Mouse (Mus musculus) lung, postnatal 0 days (tissue): Measurements from ENCODE around the gene Cldn18. TPM values are rescaled to one million over a fixed set of nuclear protein-coding genes. Genes with fewer than 3 reads are reported as not detected.
A peak's percentile ranks its signal among the peaks of the same experiment; 100 is the strongest.

Source experiments
- ATAC-seq: fragments of 200-750 bp; cut with Nextera tagmentation; 2 replicates; pipeline ENCODE4 v1.8.0; 2017; ENCODE audit warnings: moderate library complexity
- DNase-seq: peaks from one replicate; pipeline ENCODE4 v3.0.0-alpha.2; 2016; ENCODE audit warnings: low spot score
- H3K27ac ChIP-seq: fragments of 300-500 bp; sonication (generic); 2 replicates; pipeline ENCODE4 v1.5.1; 2014; ENCODE audit warnings: antibody characterized with exemption, mild to moderate bottlenecking, low read length, mixed read lengths
- H3K27me3 ChIP-seq: fragments of 300-500 bp; sonication (generic); replicated peaks from 2 replicates; pipeline ENCODE4 v1.6.1; 2014; ENCODE audit warnings: low read length, mixed read lengths; ENCODE audit not compliant: insufficient read depth
- H3K36me3 ChIP-seq: fragments of 300-500 bp; sonication (generic); 2 replicates; pipeline ENCODE4 v1.6.1; 2014; ENCODE audit warnings: low read length, mixed read lengths; ENCODE audit not compliant: insufficient read depth
- H3K4me1 ChIP-seq: fragments of 300-500 bp; sonication (generic); 2 replicates; pipeline ENCODE4 v1.6.1; 2014; ENCODE audit warnings: antibody characterized with exemption, low read depth, low read length, mixed read lengths; ENCODE audit not compliant: insufficient read depth
- H3K4me2 ChIP-seq: fragments of 300-500 bp; sonication (generic); replicated peaks from 2 replicates; pipeline ENCODE4 v1.6.1; 2014; ENCODE audit warnings: low read depth, mild to moderate bottlenecking, low read length, moderate library complexity, mixed read lengths
- H3K4me3 ChIP-seq: fragments of 300-500 bp; sonication (generic); 2 replicates; pipeline ENCODE4 v1.5.1; 2014; ENCODE audit warnings: low read depth, low read length
- H3K9ac ChIP-seq: fragments of 300-500 bp; sonication (generic); replicated peaks from 2 replicates; pipeline ENCODE4 v1.6.1; 2014; ENCODE audit warnings: low read depth, mild to moderate bottlenecking
- H3K9me3 ChIP-seq: fragments of 300-500 bp; sonication (generic); 2 replicates; pipeline ENCODE4 v1.6.1; 2016; ENCODE audit warnings: low read length, mixed read lengths
- CTCF ChIP-seq: IDR thresholded peaks from 2 replicates; pipeline ENCODE4 v1.5.1; 2016; ENCODE audit warnings: antibody characterized with exemption, mild to moderate bottlenecking
- EP300 ChIP-seq: IDR thresholded peaks from 2 replicates; pipeline ENCODE4 v1.6.1; 2016; ENCODE audit warnings: antibody characterized with exemption, mild to moderate bottlenecking, control low read depth
- WGBS: fragments of 180-500 bp; shearing (Covaris S2); extraction: QIAGEN DNeasy Blood & Tissue Kit; methylation state at CpG from one replicate; pipeline ENCODE4 v1.1.7; 2014; 5-methylcytosine and 5-hydroxymethylcytosine counted together
- polyA plus RNA-seq: library from polyadenylated mRNA; unstranded; fragments of >200 nt; fragmentation: Nextera tagmentation; extraction: Ambion mirVana; gene quantifications from 2 replicates; pipeline ENCODE4 v1.2.1, GENCODE M21; 2015

Gene Cldn18
- polyA plus RNA-seq, 1 experiment from 2014 or later = 1,066 TPM

DNA sequence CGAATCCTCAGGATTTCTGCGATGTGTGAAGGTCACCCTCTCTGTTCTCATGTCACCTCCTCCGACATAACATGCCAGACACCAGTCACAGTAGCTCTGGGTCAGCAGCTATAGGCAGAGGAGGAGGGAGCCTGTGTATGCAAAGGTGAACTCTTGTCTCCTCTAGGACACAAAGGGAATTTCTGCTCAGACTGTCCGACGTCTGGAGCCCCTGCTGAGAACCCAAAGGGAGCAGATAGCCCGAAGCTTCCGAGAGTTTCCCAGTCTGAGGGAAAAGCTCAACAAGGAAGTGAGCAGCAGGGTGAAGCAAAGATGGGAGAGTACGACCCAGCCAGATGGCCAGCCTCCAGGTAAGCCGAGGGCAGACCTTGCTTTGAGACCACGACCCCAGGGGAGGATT, 56.3 kb downstream of the Cldn18 start:
- Histone ChIP-seq H3K27me3 (no peaks in the 10 kb centered on the region), H3K4me1 (no peaks in the 10 kb centered on the region), H3K4me2 (no peak overlapping the region), H3K9me3 (no peaks in the 10 kb centered on the region), H3K4me3 (no peak overlapping the region), H3K9ac (no peak overlapping the region), H3K36me3 (no peaks in the 10 kb centered on the region), H3K27ac (no peak overlapping the region)
- 78% methylated on average over 10 of the region's 10 CpGs for WGBS
- no peak for ATAC-seq
- DNase-seq = no peak
- TF ChIP-seq EP300 (no peak), CTCF (no peak)

DNA sequence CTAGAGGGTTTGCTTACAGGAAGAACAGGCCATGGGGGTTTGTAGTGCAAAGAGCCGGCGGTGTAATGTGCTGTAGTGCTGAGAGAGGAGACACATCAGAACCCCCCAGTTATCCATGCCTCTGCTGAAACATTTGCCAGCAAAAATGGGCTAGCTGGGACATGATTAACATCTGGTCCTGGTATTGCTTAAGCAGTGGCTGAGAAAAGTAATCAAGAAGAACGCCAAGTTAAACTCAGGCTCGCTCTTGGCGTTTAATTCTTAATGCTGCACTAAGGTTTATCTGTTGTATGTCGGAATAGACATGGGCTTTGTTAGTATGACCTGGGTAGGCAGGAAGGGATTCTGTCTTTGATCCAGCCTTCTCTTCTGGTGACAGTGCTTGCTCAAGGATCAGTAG, 71.0 kb downstream of the Cldn18 start:
- H3K4me3 ChIP-seq = no peak overlapping the region
- TF ChIP-seq EP300 (no peak), CTCF (no peak)
- peaks cover 11% of the 10 kb centered on the region; the same call in 1 of the 2 replicates for H3K36me3 ChIP-seq
- no peaks in the 10 kb centered on the region for H3K4me1 ChIP-seq
- no peaks in the 10 kb centered on the region for H3K27me3 ChIP-seq
- no peak overlapping the region for H3K4me2 ChIP-seq
- WGBS = 72% methylated on average over 6 of the region's 6 CpGs
- DNase-seq (peak; percentile 57), ATAC-seq (peak; percentile 58)
- no peaks in the 10 kb centered on the region for H3K9me3 ChIP-seq
- H3K9ac ChIP-seq = no peak overlapping the region
- H3K27ac ChIP-seq = no peak overlapping the region

DNA sequence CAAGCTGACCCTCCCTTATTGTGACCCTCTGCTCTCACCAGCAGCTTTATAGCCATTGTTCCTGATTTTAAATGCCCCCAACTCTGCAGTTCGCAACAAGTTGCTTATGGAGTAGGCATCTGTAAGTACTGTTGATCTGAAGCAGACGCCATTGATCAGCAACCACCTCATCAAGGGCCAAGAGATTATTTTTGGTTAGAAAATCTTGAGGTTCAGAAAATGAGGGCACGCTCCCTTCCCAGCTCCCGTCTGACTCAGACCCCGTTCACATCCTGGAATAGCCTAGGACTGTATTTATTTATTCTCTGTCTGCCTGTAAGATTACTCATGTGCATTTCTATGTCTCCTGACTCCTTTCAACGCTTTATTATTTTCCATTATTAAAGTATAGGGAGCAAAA, 71.7 kb downstream of the Cldn18 start:
- H3K27ac ChIP-seq = no peak overlapping the region
- H3K4me2 ChIP-seq = no peak overlapping the region
- peak; percentile 65 for ATAC-seq
- WGBS = 54% methylated on average over 6 of the region's 6 CpGs
- no peaks in the 10 kb centered on the region for H3K4me1 ChIP-seq
- DNase-seq = peak; percentile 67
- peaks cover 6% of the 10 kb centered on the region; the same call in 1 of the 2 replicates for H3K36me3 ChIP-seq
- no peak overlapping the region for H3K9ac ChIP-seq
- no peak for TF ChIP-seq CTCF
- TF ChIP-seq EP300 = no peak
- H3K4me3 ChIP-seq = no peak overlapping the region
- H3K9me3 ChIP-seq = no peaks in the 10 kb centered on the region
- no peaks in the 10 kb centered on the region for H3K27me3 ChIP-seq

DNA sequence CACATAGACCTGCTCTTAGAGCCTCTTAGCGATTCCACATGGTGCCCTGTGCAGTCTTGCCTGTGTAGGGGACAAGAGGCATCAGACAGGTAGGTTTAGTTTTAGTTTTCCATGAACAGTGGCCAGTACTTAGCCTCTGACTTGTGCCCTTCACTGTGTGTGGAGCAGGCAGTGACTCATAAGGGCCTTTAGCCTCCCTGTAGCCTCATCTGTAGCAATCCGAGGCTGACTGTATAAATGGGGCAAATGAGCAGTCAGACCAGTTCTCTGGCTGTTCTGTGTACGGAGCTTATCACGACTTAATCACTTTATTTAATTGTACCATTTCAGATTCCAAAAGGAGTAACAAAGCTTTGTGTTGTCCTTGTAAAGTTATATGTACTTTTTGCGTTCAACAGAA, 77.1 kb downstream of the Cldn18 start:
- H3K9ac ChIP-seq = no peak overlapping the region
- H3K4me1 ChIP-seq = no peaks in the 10 kb centered on the region
- no peak for DNase-seq
- H3K27ac ChIP-seq = no peak overlapping the region
- no peaks in the 10 kb centered on the region for H3K9me3 ChIP-seq
- peak; percentile 25; the same call in 1 of the 2 replicates for ATAC-seq
- no peaks in the 10 kb centered on the region for H3K27me3 ChIP-seq
- WGBS = 73% methylated on average over 5 of the region's 5 CpGs
- no peak overlapping the region for H3K4me2 ChIP-seq
- H3K36me3 ChIP-seq = peaks cover 8% of the 10 kb centered on the region
- no peak for TF ChIP-seq CTCF
- no peak for TF ChIP-seq EP300
- no peak overlapping the region for H3K4me3 ChIP-seq

Other genes with a start within 250 kb of the Cldn18 start
- gene Armc8, start 148.4 kb downstream of the Cldn18 start, polyA plus RNA-seq = 13.7 and 15.8 TPM in 2 replicates
- 14.1 and 15.8 TPM in 2 replicates for gene Dbr1, start 141.5 kb downstream of the Cldn18 start, polyA plus RNA-seq
- not detected in 2 replicates for gene A4gnt, start 104.8 kb downstream of the Cldn18 start, polyA plus RNA-seq
- gene Dzip1l, start 87.8 kb downstream of the Cldn18 start, polyA plus RNA-seq = 15.4 and 17.1 TPM in 2 replicates
- not detected in 2 replicates for gene Sox14, start 158.9 kb upstream of the Cldn18 start, polyA plus RNA-seq